Mouse (Mus musculus) adipose tissue, adult 10 weeks (tissue): ENCODE results near the gene Agt. TPM values are rescaled to one million over a fixed set of nuclear protein-coding genes. Genes with fewer than 3 reads are reported as not detected.

Source experiments
- polyA plus RNA-seq: library from polyadenylated mRNA; stranded (reverse); fragments of 350-450 nt; fragmentation: Illumina TruSeq; extraction: RNeasy Lipid Tissue Mini Kit (QIAGEN cat#74804); gene quantifications from one replicate; pipeline ENCODE4 v1.2.3, GENCODE M21; 2014; ENCODE audit warnings: low read depth, low replicate concordance

The Agt gene
- 221 TPM for polyA plus RNA-seq

GRCm38 (mm10) chr8:124569593-124569992 is at the start of gene Agt:
Gene Agt (minus strand): TSS chr8:124569706.

GRCm38 (mm10) chr8:124575811-124576210 is 6.3 kb upstream of the Agt start, which contains the start of gene Capn9:
Gene Capn9 (plus strand): TSS chr8:124576111.

GRCm38 (mm10) chr8:124520249-124521080 is 49.0 kb downstream of the Agt start, which contains the start of gene Cog2:
Gene Cog2 (plus strand): TSS chr8:124520767.

Other genes starting within 250 kb of the Agt start
- 1.1 TPM for gene Pgbd5, start 130.0 kb downstream of the Agt start, polyA plus RNA-seq
- gene Cog2, start 48.9 kb downstream of the Agt start, polyA plus RNA-seq: 22.8 TPM
- not detected for gene Capn9, start 6.4 kb upstream of the Agt start, polyA plus RNA-seq
- 24.7 TPM for gene 2310022B05Rik, start 93.7 kb upstream of the Agt start, polyA plus RNA-seq
- gene Ttc13, start 152.3 kb upstream of the Agt start, polyA plus RNA-seq: 38.5 TPM
- 9.9 TPM for gene Arv1, start 152.4 kb upstream of the Agt start, polyA plus RNA-seq
- gene Fam89a, start 182.1 kb upstream of the Agt start, polyA plus RNA-seq: 4.6 TPM
- gene Trim67, start 223.4 kb upstream of the Agt start, polyA plus RNA-seq: 4.1 TPM